Mouse (Mus musculus): Measurements from ENCODE around the gene Snx3. TPM values are rescaled to one million over a fixed set of nuclear protein-coding genes. Genes with fewer than 3 reads are reported as not detected.

Snx3 gene
- polyA plus RNA-seq, 2 experiments, result 303 to 311 TPM

DNA sequence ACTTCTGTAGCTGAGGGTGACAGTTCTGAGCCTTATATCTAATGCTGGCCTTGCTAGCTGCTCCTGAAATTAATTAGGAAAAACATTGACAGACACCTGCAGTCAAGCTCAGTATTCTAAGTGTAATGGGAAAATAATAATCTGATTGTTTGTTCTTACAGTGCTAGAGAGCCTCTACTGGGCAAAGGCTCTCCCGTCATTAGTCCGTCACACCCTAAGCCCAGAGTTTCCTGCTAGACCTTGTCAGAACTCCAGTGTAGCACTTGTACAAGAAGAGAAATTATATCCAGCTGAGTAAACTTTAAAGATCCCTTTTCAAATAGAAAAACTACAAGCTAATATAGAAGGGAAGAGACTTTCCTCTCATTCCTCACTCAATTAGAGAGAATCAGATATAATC lies 21.1 kb downstream of the Snx3 start:
- no peak overlapping the region for H3K4me3 ChIP-seq (replicated peaks; ENCODE audit: low read length)
- no peak for DNase-seq (ENCODE audit: low spot score)
- no peak overlapping the region for H3K27ac ChIP-seq (replicated peaks; ENCODE audit: low read depth, low read length)

DNA sequence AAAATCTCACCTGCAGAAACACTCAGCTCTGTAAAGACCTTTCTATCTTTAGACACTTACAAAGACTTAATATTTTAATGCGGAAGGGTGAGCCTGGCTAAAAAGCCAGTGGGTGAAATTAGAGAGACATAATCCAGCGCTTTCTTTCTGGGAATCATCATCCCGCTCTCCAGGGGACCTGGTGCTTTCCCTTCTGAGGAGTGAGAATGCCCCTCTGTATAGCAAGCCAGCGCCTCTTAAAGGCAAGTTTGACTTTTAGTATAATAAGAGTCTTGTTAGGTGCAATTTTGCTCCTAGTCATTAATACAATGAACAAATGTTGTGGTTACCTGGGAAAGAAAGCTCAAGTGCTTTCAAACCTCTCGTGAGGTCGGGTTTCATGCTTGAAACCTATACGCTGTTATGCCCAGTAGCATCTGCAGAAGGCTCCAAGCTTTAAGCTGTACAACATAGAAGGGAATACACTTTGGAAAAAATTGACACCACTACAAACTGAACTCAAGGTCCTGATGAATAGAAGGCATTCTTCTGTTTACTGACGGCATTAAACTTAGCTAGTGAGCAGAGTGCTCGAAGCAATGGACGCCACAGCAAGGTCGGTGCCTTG lies 21.8 kb downstream of the Snx3 start:
- TF ChIP-seq POLR2A (IDR thresholded peaks at IDR 0.05; ENCODE audit: borderline replicate concordance, extremely low read depth, insufficient read depth, insufficient read length), result no peak
- Histone ChIP-seq H3K27me3 (ENCODE audit: control insufficient read depth, insufficient read depth, low read length) (no peaks in the 10 kb centered on the region), H3K4me1 (ENCODE audit: control insufficient read depth, insufficient read depth, low read length) (peaks cover 22% of the 10 kb centered on the region), H3K4me3 (replicated peaks; ENCODE audit: low read length) (no peak overlapping the region), H3K27ac (replicated peaks; ENCODE audit: low read depth, low read length) (no peak overlapping the region), H3K4me2 (replicated peaks; ENCODE audit: low read depth, low read length, severe bottlenecking) (no peak overlapping the region), H3K36me3 (ENCODE audit: control insufficient read depth, insufficient read depth, low read length) (peaks cover 35% of the 10 kb centered on the region), H3K9ac (ENCODE audit: low read depth, low read length, severe bottlenecking) (no peak overlapping the region), H3K9me3 (ENCODE audit: control insufficient read depth, low read length) (no peaks in the 10 kb centered on the region)
- peak; percentile 37; the same call in 1 of the 2 replicates for ATAC-seq (ENCODE audit: low FRiP score, low read depth)
- WGBS, result 48% methylated on average over 11 of the region's 11 CpGs
- DNase-seq (ENCODE audit: low spot score), result no peak

More for the DNA sequence above, 21.1 kb downstream of the Snx3 start:
- peaks cover 28% of the 10 kb centered on the region for H3K36me3 ChIP-seq (ENCODE audit: control insufficient read depth, insufficient read depth, low read length)
- H3K4me1 ChIP-seq (ENCODE audit: control insufficient read depth, insufficient read depth, low read length), result peaks cover 22% of the 10 kb centered on the region
- TF ChIP-seq POLR2A (IDR thresholded peaks at IDR 0.05; ENCODE audit: borderline replicate concordance, extremely low read depth, insufficient read depth, insufficient read length), result no peak
- H3K9me3 ChIP-seq (ENCODE audit: control insufficient read depth, low read length), result no peaks in the 10 kb centered on the region
- no peak overlapping the region for H3K4me2 ChIP-seq (replicated peaks; ENCODE audit: low read depth, low read length, severe bottlenecking)
- WGBS, result 53% methylated on average over 2 of the region's 2 CpGs
- no peak for ATAC-seq (ENCODE audit: low FRiP score, low read depth)
- H3K27me3 ChIP-seq (ENCODE audit: control insufficient read depth, insufficient read depth, low read length), result no peaks in the 10 kb centered on the region
- H3K9ac ChIP-seq (ENCODE audit: low read depth, low read length, severe bottlenecking), result no peak overlapping the region

GRCm38 (mm10) chr10:42525682-42526081 lies 23.9 kb downstream of the Snx3 start:
- Histone ChIP-seq H3K4me3 (replicated peaks; ENCODE audit: low read length) (no peak overlapping the region), H3K27me3 (ENCODE audit: control insufficient read depth, insufficient read depth, low read length) (no peaks in the 10 kb centered on the region), H3K27ac (replicated peaks; ENCODE audit: low read depth, low read length) (no peak overlapping the region), H3K9ac (ENCODE audit: low read depth, low read length, severe bottlenecking) (no peak overlapping the region), H3K4me1 (ENCODE audit: control insufficient read depth, insufficient read depth, low read length) (peaks cover 22% of the 10 kb centered on the region), H3K9me3 (ENCODE audit: control insufficient read depth, low read length) (no peaks in the 10 kb centered on the region), H3K36me3 (ENCODE audit: control insufficient read depth, insufficient read depth, low read length) (peaks cover 50% of the 10 kb centered on the region), H3K4me2 (replicated peaks; ENCODE audit: low read depth, low read length, severe bottlenecking) (no peak overlapping the region)
- TF ChIP-seq POLR2A (IDR thresholded peaks at IDR 0.05; ENCODE audit: borderline replicate concordance, extremely low read depth, insufficient read depth, insufficient read length), result no peak
- ATAC-seq (ENCODE audit: low FRiP score, low read depth) (no peak), DNase-seq (ENCODE audit: low spot score) (no peak)
- 96% methylated on average over 3 of the region's 3 CpGs for WGBS

DNA sequence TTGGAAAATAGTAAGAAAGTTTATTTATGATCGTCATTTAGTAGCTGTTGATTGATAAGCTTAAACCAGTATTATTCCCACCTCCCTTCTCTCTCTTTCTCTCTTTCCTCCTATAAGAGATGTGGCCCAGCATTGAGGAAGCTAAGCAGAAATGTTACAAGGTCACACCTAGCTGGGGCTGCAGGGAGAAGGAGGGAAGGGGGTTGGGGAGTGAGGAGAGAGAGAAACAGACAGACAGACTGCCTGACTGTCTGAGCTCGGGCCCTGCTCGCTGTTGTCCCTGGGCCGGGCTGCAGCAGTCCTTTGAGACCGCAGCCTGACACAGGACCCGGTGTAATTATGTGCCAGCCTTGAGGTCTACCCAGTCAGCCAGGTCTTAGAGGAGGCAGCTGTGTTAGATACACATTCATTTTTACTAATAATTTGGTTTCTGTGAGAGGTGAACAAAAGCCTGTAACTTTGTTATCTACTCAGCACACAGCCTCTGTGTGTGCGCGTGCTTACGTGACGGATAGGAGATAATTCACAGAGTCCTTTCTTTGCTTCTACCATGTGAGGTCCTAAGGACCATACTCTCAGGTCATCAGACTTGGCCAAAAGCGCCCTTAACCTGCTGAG lies 32.1 kb downstream of the Snx3 start:
- Histone ChIP-seq H3K4me2 (replicated peaks; ENCODE audit: low read depth, low read length, severe bottlenecking) (no peak overlapping the region), H3K27ac (replicated peaks; ENCODE audit: low read depth, low read length) (no peak overlapping the region), H3K4me3 (replicated peaks; ENCODE audit: low read length) (no peak overlapping the region), H3K27me3 (ENCODE audit: control insufficient read depth, insufficient read depth, low read length) (no peaks in the 10 kb centered on the region), H3K36me3 (ENCODE audit: control insufficient read depth, insufficient read depth, low read length) (peaks cover 65% of the 10 kb centered on the region), H3K4me1 (ENCODE audit: control insufficient read depth, insufficient read depth, low read length) (no peaks in the 10 kb centered on the region), H3K9ac (ENCODE audit: low read depth, low read length, severe bottlenecking) (no peak overlapping the region), H3K9me3 (ENCODE audit: control insufficient read depth, low read length) (no peaks in the 10 kb centered on the region)
- ATAC-seq (ENCODE audit: low FRiP score, low read depth) (no peak), DNase-seq (ENCODE audit: low spot score) (no peak)
- WGBS, result 91% methylated on average over 11 of the region's 11 CpGs
- no peak for TF ChIP-seq POLR2A (IDR thresholded peaks at IDR 0.05; ENCODE audit: borderline replicate concordance, extremely low read depth, insufficient read depth, insufficient read length)

DNA sequence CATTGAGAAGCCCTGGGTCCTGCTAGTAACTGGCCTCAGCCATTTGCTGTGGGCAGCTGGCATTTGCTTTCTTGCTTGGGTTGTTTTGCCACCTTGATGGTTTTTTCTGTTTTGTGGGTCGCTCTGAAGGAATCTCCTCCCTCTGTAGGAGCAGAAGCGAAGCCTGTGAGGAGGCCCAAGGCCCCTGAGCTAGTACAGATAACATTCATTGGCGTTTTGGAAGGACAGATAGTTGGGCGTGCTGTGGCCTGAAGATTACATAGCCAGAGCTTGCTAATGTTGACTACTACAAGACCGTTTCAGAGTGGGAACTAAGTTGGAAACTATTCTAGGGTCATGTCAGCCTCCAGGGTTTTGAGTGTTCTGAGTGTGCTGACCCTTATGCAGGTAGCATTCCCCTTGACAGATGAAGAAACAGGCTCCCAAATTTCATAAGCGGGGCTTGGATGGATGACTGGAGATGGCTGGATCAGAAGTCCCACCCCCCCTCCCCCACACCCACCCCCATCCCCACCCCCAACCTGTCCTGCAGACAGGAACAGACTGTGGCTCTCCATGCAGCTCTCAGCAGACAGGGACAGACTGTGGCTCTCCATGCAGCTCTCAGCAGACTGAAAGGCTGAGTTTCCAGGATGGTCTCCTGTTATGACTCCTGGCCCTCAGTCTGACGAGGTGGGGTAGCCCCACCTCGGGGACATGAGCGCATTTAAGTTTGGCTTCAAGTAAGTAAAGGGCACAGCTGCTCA lies 35.9 kb downstream of the Snx3 start:
- no peak overlapping the region for H3K27ac ChIP-seq (replicated peaks; ENCODE audit: low read depth, low read length)
- no peaks in the 10 kb centered on the region for H3K4me1 ChIP-seq (ENCODE audit: control insufficient read depth, insufficient read depth, low read length)
- H3K4me3 ChIP-seq (replicated peaks; ENCODE audit: low read length), result no peak overlapping the region
- ATAC-seq (ENCODE audit: low FRiP score, low read depth) (no peak), DNase-seq (ENCODE audit: low spot score) (no peak)
- TF ChIP-seq POLR2A (IDR thresholded peaks at IDR 0.05; ENCODE audit: borderline replicate concordance, extremely low read depth, insufficient read depth, insufficient read length), result no peak
- H3K36me3 ChIP-seq (ENCODE audit: control insufficient read depth, insufficient read depth, low read length), result peaks cover 39% of the 10 kb centered on the region
- no peak overlapping the region for H3K4me2 ChIP-seq (replicated peaks; ENCODE audit: low read depth, low read length, severe bottlenecking)
- no peak overlapping the region for H3K9ac ChIP-seq (ENCODE audit: low read depth, low read length, severe bottlenecking)
- no peaks in the 10 kb centered on the region; the same call in 1 of the 2 replicates for H3K27me3 ChIP-seq (ENCODE audit: control insufficient read depth, insufficient read depth, low read length)
- 87% methylated on average over 9 of the region's 9 CpGs for WGBS
- no peaks in the 10 kb centered on the region for H3K9me3 ChIP-seq (ENCODE audit: control insufficient read depth, low read length)

All from limb, embryonic 14.5 days (tissue).